Mouse (Mus musculus) frontal cortex, postnatal 14 days (tissue): ENCODE results near the gene Insyn1.
A peak's percentile ranks its signal among the peaks of the same experiment; 100 is the strongest.

ENCODE experiments used
- DNase-seq, 2 experiments: peaks; one replicate each; pipeline ENCODE4 v3.0.0; 2022; ENCODE audit warnings: low spot score in 2 of 2

Gene Insyn1

GRCm38 (mm10) chr9:58487851-58488801 is at the start of gene Insyn1:
Gene Insyn1, plus strand, starts transcription at chr9:58488603.
- DNase-seq: peak in 1 of 2 experiments; percentile 48

DNA sequence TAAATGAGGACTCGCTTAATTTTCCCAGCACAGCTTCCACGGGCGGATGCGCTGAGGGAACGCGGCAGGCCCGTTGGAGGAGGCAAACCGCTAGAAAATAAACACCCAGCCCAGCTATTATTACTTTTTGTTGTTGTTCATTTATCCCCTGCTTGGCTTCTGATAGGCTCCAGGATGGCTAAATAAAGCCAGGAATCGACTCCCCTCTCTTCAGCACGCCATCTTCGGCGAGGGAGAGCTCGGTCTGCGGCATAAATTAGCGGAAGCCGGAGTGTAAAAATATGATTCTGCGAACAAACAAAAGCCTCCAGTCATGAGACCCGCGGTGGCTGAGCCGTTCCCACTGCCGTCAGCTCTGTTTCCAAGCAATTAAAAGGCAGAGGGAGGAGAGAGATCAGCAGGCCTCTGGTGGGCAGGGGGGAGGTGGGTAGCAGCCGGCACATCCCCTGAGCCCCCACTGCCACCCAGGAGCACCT is 49.4 kb upstream of the Insyn1 start:
- DNase-seq: peak; percentile 44 to 57

GRCm38 (mm10) chr9:58440100-58440499 is 48.3 kb upstream of the Insyn1 start:
- DNase-seq: peak in 1 of 2 experiments; percentile 25

DNA sequence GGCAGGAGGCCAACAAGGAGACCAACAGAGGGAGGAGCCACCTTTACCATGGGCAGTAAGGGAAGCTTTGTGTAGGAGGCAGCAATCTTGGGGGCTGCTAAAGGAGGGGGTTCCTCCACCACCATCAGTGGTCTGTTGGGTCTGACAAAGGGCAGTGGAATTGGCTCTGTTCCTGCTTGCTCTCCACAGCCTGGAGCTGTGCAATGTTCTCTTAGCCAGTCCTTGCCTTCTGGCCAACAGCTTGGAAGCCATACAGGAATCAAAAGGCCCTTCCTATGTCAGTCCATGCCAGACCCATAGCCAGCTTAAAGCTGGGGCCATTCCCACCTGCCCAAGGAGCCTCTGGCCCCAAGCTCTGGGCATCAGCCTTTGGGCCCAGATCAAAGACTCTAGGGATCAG is 47.8 kb upstream of the Insyn1 start:
- no peak for DNase-seq

DNA sequence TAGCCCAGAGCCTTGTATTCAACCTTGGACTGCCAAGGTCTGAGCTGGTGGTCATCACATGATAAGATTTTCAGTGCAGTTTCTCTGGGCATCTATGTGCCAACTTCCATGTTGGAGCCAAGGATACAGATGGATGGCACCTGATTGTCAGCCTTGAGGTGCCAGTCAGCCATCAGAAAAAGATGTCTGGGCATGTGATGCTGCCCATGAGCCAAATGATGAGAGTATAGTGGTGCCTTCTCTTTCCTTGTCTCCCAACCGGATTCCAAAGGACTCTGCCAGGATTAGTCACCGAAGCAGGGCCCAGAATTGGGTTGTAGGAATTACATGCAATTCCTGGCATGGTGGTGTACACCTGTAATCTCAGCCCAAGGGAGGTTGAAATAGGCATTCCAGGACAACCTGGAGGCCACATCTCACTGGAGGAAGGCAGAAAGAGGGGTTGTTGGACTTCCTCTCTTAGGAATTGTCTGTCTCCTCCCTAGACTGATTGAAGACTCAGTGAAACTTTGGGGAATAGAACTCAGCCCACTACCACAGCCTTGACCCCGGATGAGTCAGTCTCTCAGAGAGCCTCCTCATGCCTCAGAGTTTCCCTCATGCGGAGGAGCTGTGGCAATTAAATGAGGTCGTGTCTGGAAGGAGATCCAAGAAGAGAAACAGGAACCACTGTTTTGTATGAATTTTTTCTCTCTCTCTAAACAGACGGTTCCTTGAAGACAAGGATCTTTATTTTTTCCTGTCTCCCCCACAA is 46.9 kb upstream of the Insyn1 start:
- DNase-seq: no peak

GRCm38 (mm10) chr9:58442105-58443010 is 46.0 kb upstream of the Insyn1 start:
- DNase-seq: peak in 1 of 2 experiments; percentile 21

GRCm38 (mm10) chr9:58443061-58443460 is 45.3 kb upstream of the Insyn1 start:
- no peak for DNase-seq

DNA sequence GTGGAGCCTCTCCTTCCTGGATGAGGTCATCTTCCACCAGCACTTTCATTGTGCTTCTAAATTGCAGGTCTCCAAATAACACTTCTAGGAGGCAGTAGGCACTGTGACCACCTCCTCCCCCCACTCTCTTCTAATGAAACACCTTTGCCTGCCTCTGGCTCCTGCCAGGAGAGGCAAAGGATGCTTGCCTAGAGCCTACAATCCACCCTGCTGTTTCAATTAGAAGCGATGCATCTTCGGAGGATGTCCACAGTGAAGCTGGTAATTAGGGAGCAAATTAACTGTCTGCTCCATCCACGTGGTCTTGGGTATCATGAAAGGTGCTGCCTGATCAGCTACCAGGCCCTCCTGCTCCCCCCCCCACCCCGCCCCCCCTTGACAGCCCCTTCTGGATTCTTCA is 41.6 kb upstream of the Insyn1 start:
- DNase-seq: no peak

- DNase-seq: no peak
Observed at GRCm38 (mm10) chr9:58447997-58448595, 40.3 kb upstream of the Insyn1 start.

- DNase-seq: no peak
Observed at GRCm38 (mm10) chr9:58449526-58449925, 38.9 kb upstream of the Insyn1 start.

DNA sequence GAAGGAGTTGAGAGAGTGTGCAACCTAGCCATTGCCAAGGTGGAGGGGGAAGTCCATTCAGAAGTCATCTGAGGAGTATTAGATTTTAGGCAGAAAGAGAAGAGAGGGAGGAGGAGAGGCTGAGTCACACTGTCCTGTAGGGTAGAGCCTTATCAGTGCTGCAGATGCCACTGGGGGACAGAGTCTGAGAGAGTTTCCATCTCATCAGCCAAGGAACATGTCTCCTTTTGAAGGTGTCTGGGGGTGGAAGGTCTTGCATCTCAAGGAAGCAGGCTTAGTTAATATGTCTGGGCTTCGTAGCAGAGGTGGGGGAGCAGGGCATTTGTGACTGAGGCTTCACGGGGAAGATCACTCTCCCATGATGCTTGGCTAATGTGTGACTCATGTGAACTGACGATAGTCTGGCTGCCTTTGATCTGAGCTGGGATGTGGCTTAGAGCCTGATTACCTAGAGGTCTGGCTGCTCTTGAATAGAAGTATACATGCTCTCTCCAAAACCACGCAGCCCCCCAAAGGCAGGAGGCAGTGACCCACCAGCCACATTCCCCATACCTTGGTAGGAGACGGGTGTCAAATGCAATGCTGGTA is 34.5 kb upstream of the Insyn1 start:
- no peak for DNase-seq

DNA sequence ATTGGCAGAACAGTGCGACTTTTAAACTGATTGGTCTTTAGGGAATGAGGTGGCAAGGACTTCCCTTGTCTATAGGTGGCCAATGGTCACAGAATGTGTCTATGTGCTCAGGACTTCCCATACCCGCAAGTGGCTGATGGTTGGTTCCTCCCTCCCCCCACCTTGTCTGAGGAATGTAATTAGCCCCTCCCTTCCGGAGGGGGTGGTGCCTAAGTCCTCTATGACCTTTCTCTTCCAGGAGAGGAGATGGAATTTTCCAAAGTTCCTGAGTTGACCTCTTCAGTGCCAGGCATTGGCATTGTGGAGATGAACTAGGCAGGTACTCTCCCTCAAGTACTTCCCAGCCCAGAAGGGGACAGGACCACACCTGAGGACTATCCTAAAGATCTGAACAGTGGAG is 33.5 kb upstream of the Insyn1 start:
- no peak for DNase-seq

GRCm38 (mm10) chr9:58455798-58456197 is 32.6 kb upstream of the Insyn1 start:
- DNase-seq: peak; percentile 49 to 67

GRCm38 (mm10) chr9:58457481-58457955 is 30.9 kb upstream of the Insyn1 start:
- peak; percentile 47 to 50 for DNase-seq

DNA sequence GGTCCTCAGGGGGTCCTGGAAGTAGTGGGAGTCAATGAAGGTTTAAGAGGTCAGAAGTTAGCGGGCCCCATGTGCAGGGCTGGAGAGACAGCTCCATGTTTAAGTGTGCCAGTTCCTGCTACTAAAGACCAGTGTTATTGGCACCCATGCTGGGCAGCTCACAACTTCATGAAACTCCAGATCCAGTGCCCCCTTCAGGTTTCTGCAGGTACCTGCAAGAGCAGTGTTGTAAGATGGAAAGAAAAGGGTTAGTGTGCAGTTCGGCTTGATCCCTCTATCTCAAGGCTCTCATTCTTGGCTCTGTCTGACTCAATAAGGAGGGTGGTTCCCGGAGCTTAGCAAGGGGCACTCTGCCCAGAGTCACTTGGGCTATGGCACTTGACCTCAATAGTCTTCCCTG is 30.1 kb upstream of the Insyn1 start:
- no peak for DNase-seq

DNA sequence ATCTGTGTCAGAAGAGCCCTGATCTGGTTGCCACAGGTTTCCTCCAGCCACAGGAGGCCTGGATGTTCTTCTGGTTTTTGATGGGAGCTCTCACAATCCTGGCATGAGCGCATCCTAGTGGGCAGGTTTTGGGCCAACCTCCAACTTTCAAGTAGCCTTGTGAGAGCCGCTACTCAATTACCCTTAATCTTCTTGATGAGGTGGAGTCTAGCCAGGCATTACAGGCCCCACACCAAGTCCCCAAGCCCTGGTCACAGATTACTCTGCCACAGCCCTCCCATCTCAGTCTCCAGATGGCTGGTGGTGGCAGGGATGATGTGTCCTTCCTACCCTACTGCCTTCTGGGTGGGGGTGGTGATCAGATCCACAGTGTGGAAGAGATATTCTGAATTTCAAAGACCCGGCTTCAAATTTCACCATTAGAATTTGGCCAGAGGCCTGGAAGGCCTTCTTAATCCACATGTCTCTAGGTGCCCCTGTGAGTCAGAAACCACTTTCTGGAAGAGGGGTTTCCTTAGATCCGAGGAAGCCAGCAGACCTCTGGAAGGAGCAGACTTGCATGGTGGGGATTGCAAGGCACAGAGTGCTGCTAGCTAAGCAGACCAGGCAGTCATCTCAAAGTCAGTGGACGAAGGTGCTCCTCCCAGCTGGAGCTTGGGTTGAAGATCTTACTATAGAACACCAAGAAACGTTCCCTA is 29.4 kb upstream of the Insyn1 start:
- DNase-seq: no peak

GRCm38 (mm10) chr9:58467345-58468025 is 20.9 kb upstream of the Insyn1 start:
- DNase-seq: no peak

- DNase-seq: no peak
Observed at GRCm38 (mm10) chr9:58470466-58470865, 17.9 kb upstream of the Insyn1 start.

DNA sequence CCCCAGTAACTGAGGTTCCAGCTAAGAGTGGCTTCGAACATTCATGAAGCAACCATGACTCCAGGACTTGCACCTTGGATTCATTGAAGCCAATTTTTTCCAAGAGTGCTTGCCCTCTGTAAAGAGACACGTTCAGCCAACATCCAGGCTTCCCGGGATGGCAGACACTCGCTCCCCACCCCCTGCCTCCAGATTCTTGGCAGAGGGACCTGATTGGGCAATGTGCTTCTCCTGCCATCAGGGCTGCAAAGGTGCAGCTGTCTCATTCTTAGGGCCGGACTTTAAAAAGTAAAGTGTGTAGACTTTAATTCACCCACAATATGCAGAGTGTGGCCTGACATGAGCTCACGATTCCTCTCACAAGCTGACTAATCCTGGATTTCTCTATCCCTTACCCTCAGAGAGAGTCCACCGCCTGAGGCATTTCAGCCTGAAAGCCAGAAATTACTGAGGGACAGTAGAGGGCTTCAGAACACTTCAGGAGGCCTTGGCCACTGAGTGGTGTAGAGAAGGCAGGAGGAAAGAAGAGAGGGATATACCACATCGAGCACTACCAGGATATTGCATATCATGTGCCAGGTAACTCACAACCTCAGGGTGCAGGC is 15.1 kb upstream of the Insyn1 start:
- no peak for DNase-seq
